Mouse (Mus musculus): Measurements from ENCODE around the gene Plekha7. TPM values are rescaled to one million over a fixed set of nuclear protein-coding genes. Genes with fewer than 3 reads are reported as not detected.

The Plekha7 gene
- polyA plus RNA-seq, 1 experiment: 1.3 TPM

GRCm38 (mm10) chr7:116198407-116198806 lies 109.8 kb downstream of the Plekha7 start:
- H3K9me3 ChIP-seq: no peaks in the 10 kb centered on the region
- no peak overlapping the region for H3K4me3 ChIP-seq (replicated peaks)
- H3K4me1 ChIP-seq: peaks cover 16% of the 10 kb centered on the region
- no peaks in the 10 kb centered on the region for H3K36me3 ChIP-seq (replicated peaks; ENCODE audit: low read length)
- no peak for TF ChIP-seq GATA1 (IDR thresholded peaks at IDR 0.05; ENCODE audit: borderline replicate concordance, low read length)
- no peak for TF ChIP-seq FLI1 (IDR thresholded peaks at IDR 0.05; ENCODE audit: low read length)
- peaks cover 46% of the 10 kb centered on the region for H3K27me3 ChIP-seq (replicated peaks)

- peaks cover 16% of the 10 kb centered on the region for H3K4me1 ChIP-seq
- H3K27me3 ChIP-seq (replicated peaks): peaks cover 50% of the 10 kb centered on the region
- H3K4me3 ChIP-seq (replicated peaks): no peak overlapping the region
- no peaks in the 10 kb centered on the region for H3K36me3 ChIP-seq (replicated peaks; ENCODE audit: low read length)
- TF ChIP-seq GATA1 (IDR thresholded peaks at IDR 0.05; ENCODE audit: borderline replicate concordance, low read length): no peak
- TF ChIP-seq FLI1 (IDR thresholded peaks at IDR 0.05; ENCODE audit: low read length): no peak
- no peaks in the 10 kb centered on the region for H3K9me3 ChIP-seq
Observed at GRCm38 (mm10) chr7:116196974-116197679, 111.0 kb downstream of the Plekha7 start.

- Histone ChIP-seq H3K4me3 (replicated peaks) (no peak overlapping the region), H3K36me3 (replicated peaks; ENCODE audit: low read length) (no peaks in the 10 kb centered on the region), H3K4me1 (peaks cover 11% of the 10 kb centered on the region; the same call in 1 of the 2 replicates), H3K27me3 (replicated peaks) (peaks cover 59% of the 10 kb centered on the region), H3K9me3 (no peaks in the 10 kb centered on the region)
- TF ChIP-seq GATA1 (IDR thresholded peaks at IDR 0.05; ENCODE audit: borderline replicate concordance, low read length): no peak
- no peak for TF ChIP-seq FLI1 (IDR thresholded peaks at IDR 0.05; ENCODE audit: low read length)
Observed at GRCm38 (mm10) chr7:116194996-116195395, 113.2 kb downstream of the Plekha7 start.

- Histone ChIP-seq H3K4me3 (replicated peaks) (no peak overlapping the region), H3K36me3 (replicated peaks; ENCODE audit: low read length) (no peaks in the 10 kb centered on the region), H3K4me1 (0 out of 2 replicates have a peak, but pooled peaks cover 3% of the 10 kb centered on the region), H3K27me3 (replicated peaks) (peaks cover 62% of the 10 kb centered on the region), H3K9me3 (no peaks in the 10 kb centered on the region)
- TF ChIP-seq GATA1 (IDR thresholded peaks at IDR 0.05; ENCODE audit: borderline replicate concordance, low read length) (no peak), FLI1 (IDR thresholded peaks at IDR 0.05; ENCODE audit: low read length) (no peak)
Observed at GRCm38 (mm10) chr7:116192966-116193365, 115.2 kb downstream of the Plekha7 start.

GRCm38 (mm10) chr7:116192096-116192595 lies 116.0 kb downstream of the Plekha7 start:
- TF ChIP-seq GATA1 (IDR thresholded peaks at IDR 0.05; ENCODE audit: borderline replicate concordance, low read length) (no peak), FLI1 (IDR thresholded peaks at IDR 0.05; ENCODE audit: low read length) (no peak)
- 0 out of 2 replicates have a peak, but pooled peaks cover 3% of the 10 kb centered on the region for H3K4me1 ChIP-seq
- no peak overlapping the region for H3K4me3 ChIP-seq (replicated peaks)
- H3K27me3 ChIP-seq (replicated peaks): peaks cover 62% of the 10 kb centered on the region
- no peaks in the 10 kb centered on the region for H3K36me3 ChIP-seq (replicated peaks; ENCODE audit: low read length)
- no peaks in the 10 kb centered on the region for H3K9me3 ChIP-seq

GRCm38 (mm10) chr7:116191138-116191537 lies 117.0 kb downstream of the Plekha7 start:
- Histone ChIP-seq H3K36me3 (replicated peaks; ENCODE audit: low read length) (no peaks in the 10 kb centered on the region), H3K4me1 (0 out of 2 replicates have a peak, but pooled peaks cover 3% of the 10 kb centered on the region), H3K27me3 (replicated peaks) (peaks cover 61% of the 10 kb centered on the region), H3K4me3 (replicated peaks) (no peak overlapping the region), H3K9me3 (no peaks in the 10 kb centered on the region)
- TF ChIP-seq FLI1 (IDR thresholded peaks at IDR 0.05; ENCODE audit: low read length) (no peak), GATA1 (IDR thresholded peaks at IDR 0.05; ENCODE audit: borderline replicate concordance, low read length) (no peak)

- Histone ChIP-seq H3K36me3 (replicated peaks; ENCODE audit: low read length) (no peaks in the 10 kb centered on the region), H3K9me3 (no peaks in the 10 kb centered on the region), H3K27me3 (replicated peaks) (peaks cover 52% of the 10 kb centered on the region), H3K4me3 (replicated peaks) (no peak overlapping the region), H3K4me1 (0 out of 2 replicates have a peak, but pooled peaks cover 3% of the 10 kb centered on the region)
- TF ChIP-seq FLI1 (IDR thresholded peaks at IDR 0.05; ENCODE audit: low read length) (no peak), GATA1 (IDR thresholded peaks at IDR 0.05; ENCODE audit: borderline replicate concordance, low read length) (no peak)
Observed at GRCm38 (mm10) chr7:116189708-116190107, 118.5 kb downstream of the Plekha7 start.

- Histone ChIP-seq H3K4me1 (no peaks in the 10 kb centered on the region), H3K9me3 (no peaks in the 10 kb centered on the region), H3K4me3 (replicated peaks) (no peak overlapping the region), H3K36me3 (replicated peaks; ENCODE audit: low read length) (no peaks in the 10 kb centered on the region), H3K27me3 (replicated peaks) (peaks cover 55% of the 10 kb centered on the region)
- TF ChIP-seq GATA1 (IDR thresholded peaks at IDR 0.05; ENCODE audit: borderline replicate concordance, low read length): no peak
- TF ChIP-seq FLI1 (IDR thresholded peaks at IDR 0.05; ENCODE audit: low read length): no peak
Observed at GRCm38 (mm10) chr7:116188391-116188790, 119.8 kb downstream of the Plekha7 start.

GRCm38 (mm10) chr7:116187521-116187920 lies 120.7 kb downstream of the Plekha7 start:
- H3K36me3 ChIP-seq (replicated peaks; ENCODE audit: low read length): no peaks in the 10 kb centered on the region
- no peaks in the 10 kb centered on the region for H3K9me3 ChIP-seq

GRCm38 (mm10) chr7:116186847-116187246 lies 121.3 kb downstream of the Plekha7 start:
- Histone ChIP-seq H3K27me3 (replicated peaks) (peaks cover 53% of the 10 kb centered on the region), H3K4me3 (replicated peaks) (no peak overlapping the region), H3K4me1 (no peaks in the 10 kb centered on the region), H3K36me3 (replicated peaks; ENCODE audit: low read length) (no peaks in the 10 kb centered on the region), H3K9me3 (no peaks in the 10 kb centered on the region)
- TF ChIP-seq GATA1 (IDR thresholded peaks at IDR 0.05; ENCODE audit: borderline replicate concordance, low read length) (no peak), FLI1 (IDR thresholded peaks at IDR 0.05; ENCODE audit: low read length) (no peak)

More at GRCm38 (mm10) chr7:116187521-116187920, 120.7 kb downstream of the Plekha7 start:
- H3K4me1 ChIP-seq: no peaks in the 10 kb centered on the region
- H3K4me3 ChIP-seq (replicated peaks): no peak overlapping the region
- TF ChIP-seq FLI1 (IDR thresholded peaks at IDR 0.05; ENCODE audit: low read length) (no peak), GATA1 (IDR thresholded peaks at IDR 0.05; ENCODE audit: borderline replicate concordance, low read length) (no peak)
- peaks cover 51% of the 10 kb centered on the region for H3K27me3 ChIP-seq (replicated peaks)
